Mouse (Mus musculus) stomach, embryonic 16.5 days (tissue): Measurements from ENCODE around the gene Hist2h4. TPM values are rescaled to one million over a fixed set of nuclear protein-coding genes. Genes with fewer than 3 reads are reported as not detected.

ENCODE experiments used
- ATAC-seq: fragments of 200-750 bp; cut with Nextera tagmentation; 2 replicates; pipeline ENCODE4 v1.8.0; 2017; ENCODE audit warnings: moderate number of reproducible peaks, moderate TSS enrichment; ENCODE audit not compliant: insufficient read depth, low FRiP score
- H3K27ac ChIP-seq: fragments of 300-500 bp; sonication (generic); 2 replicates; pipeline ENCODE4 v1.5.1; 2014; ENCODE audit warnings: low read length
- H3K27me3 ChIP-seq: fragments of 300-500 bp; sonication (generic); 2 replicates; pipeline ENCODE4 v1.6.1; 2014; ENCODE audit warnings: low read length, control low read depth, mixed read lengths; ENCODE audit not compliant: control insufficient read depth, insufficient read depth
- H3K36me3 ChIP-seq: fragments of 300-500 bp; sonication (generic); 2 replicates; pipeline ENCODE4 v1.6.1; 2014; ENCODE audit warnings: low read length; ENCODE audit not compliant: control insufficient read depth, insufficient read depth
- H3K4me1 ChIP-seq: fragments of 300-500 bp; sonication (generic); 2 replicates; pipeline ENCODE4 v1.6.1; 2014; ENCODE audit warnings: low read length, control low read depth, mixed read lengths; ENCODE audit not compliant: control insufficient read depth, insufficient read depth
- H3K4me2 ChIP-seq: fragments of 300-500 bp; sonication (generic); 2 replicates; pipeline ENCODE4 v1.6.1; 2014; ENCODE audit warnings: low read depth, low read length, mixed read lengths
- H3K4me3 ChIP-seq: fragments of 300-500 bp; sonication (generic); replicated peaks from 2 replicates; pipeline ENCODE4 v1.5.1; 2014; ENCODE audit warnings: mild to moderate bottlenecking, low read length
- H3K9ac ChIP-seq: fragments of 300-500 bp; sonication (generic); 2 replicates; pipeline ENCODE4 v1.6.1; 2014; ENCODE audit warnings: low read length
- H3K9me3 ChIP-seq: fragments of 300-500 bp; sonication (generic); replicated peaks from 2 replicates; pipeline ENCODE4 v1.6.1; 2016; ENCODE audit warnings: low read length, control low read depth; ENCODE audit not compliant: control insufficient read depth
- WGBS: fragments of 180-500 bp; shearing (Covaris S2); extraction: QIAGEN DNeasy Blood & Tissue Kit; methylation state at CpG from one replicate; pipeline ENCODE4 v1.1.7; 2014; 5-methylcytosine and 5-hydroxymethylcytosine counted together
- polyA plus RNA-seq: library from polyadenylated mRNA; unstranded; fragments of >200 nt; fragmentation: Nextera tagmentation; extraction: Ambion mirVana; gene quantifications from 2 replicates; pipeline ENCODE4 v1.2.1, GENCODE M21; 2015

The Hist2h4 gene
- polyA plus RNA-seq, 1 experiment from 2014 or later: 7.8 TPM

DNA sequence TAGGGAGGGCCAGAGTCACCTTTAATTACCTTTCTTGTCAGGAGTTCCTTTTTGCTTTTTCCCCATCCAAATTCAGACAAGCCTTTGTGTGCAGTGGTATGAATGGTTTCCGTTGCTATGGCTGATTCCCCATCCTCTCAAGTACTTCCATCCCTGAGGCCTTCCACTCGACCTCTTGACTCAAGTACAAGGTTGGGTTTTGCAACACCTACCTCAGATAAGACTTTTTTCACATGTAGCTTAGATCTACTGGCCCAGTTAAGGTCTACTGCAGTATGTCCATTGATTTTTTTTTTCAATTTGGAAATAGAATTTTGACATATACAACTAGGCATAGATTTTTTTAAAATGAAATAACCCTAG is 31.4 kb downstream of the Hist2h4 start:
- ATAC-seq: no peak
- no peak overlapping the region for H3K4me2 ChIP-seq
- 59% methylated on average over 2 of the region's 2 CpGs for WGBS
- no peaks in the 10 kb centered on the region for H3K9me3 ChIP-seq
- no peaks in the 10 kb centered on the region for H3K27me3 ChIP-seq
- no peak overlapping the region for H3K27ac ChIP-seq
- H3K9ac ChIP-seq: no peak overlapping the region
- H3K4me3 ChIP-seq: no peak overlapping the region
- H3K4me1 ChIP-seq: peaks cover under 1% of the 10 kb centered on the region
- H3K36me3 ChIP-seq: no peaks in the 10 kb centered on the region

DNA sequence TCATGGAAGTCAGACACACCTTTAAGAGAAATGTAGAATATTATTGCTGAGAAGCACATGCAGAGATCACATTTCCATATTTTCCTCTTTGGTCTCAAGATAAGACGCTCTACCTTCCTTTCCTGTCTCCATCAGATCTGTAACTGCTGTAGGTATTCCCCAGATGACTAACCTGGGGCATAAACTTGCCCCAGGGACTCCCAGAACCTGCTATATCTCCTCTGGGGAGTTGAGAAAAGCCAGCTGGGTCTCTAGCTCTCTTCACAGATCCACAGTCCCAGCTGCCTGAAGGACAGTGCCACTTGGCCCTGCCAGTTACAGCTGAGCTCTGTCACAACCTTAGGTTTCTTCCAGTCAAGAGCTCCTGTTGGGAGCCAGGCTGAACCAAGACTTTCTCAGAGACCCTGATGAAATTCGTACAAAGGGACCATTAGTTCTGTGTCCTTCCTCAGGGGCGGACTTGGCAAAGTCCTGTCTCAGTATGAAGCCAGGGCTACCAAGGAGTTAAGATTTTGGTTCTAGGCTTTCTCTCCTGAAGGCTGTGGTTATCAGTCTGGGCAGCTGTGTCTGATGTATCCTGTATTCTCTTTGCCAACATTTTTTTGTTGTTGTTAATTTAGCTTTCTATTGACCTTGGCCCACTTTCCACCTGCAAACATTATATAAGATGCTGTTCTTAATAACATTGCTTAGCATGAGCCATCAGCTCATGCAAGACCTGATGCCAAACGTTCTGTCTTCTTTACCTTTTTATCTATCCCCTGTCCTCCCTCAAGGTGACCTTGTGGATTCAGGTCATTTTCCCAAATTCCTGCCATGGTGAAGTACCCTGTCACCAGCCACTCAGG is 32.0 kb downstream of the Hist2h4 start:
- Histone ChIP-seq H3K4me2 (no peak overlapping the region), H3K4me1 (no peaks in the 10 kb centered on the region; the same call in 1 of the 2 replicates), H3K27ac (no peak overlapping the region), H3K36me3 (no peaks in the 10 kb centered on the region), H3K4me3 (no peak overlapping the region), H3K9me3 (no peaks in the 10 kb centered on the region), H3K9ac (no peak overlapping the region), H3K27me3 (no peaks in the 10 kb centered on the region)
- 70% methylated on average over 4 of the region's 4 CpGs for whole genome bisulfite sequencing
- ATAC-seq: no peak

DNA sequence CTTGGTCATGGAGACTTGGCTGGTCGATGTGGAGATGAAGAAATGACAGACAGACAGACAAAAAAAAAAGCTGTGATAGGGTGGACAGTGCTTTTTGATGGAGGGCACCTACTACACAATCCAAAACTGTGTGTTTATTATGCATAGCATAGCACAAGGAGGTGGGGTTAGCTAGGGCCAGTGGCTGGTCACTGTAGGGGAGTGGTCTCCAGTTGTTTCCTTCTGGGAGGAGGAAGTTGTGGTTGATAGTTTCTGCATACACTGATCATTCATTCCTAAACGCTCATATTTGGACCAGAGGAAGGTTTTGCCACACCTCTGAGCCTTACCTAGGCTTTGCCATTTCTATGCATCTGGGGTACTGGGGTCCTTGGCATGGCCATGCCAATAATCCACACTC is 32.7 kb downstream of the Hist2h4 start:
- Histone ChIP-seq H3K27me3 (no peaks in the 10 kb centered on the region), H3K4me3 (no peak overlapping the region), H3K4me1 (no peaks in the 10 kb centered on the region; the same call in 1 of the 2 replicates), H3K9ac (no peak overlapping the region), H3K36me3 (no peaks in the 10 kb centered on the region), H3K9me3 (no peaks in the 10 kb centered on the region), H3K4me2 (no peak overlapping the region), H3K27ac (no peak overlapping the region)
- ATAC-seq: no peak
- 73% methylated on average over 2 of the region's 2 CpGs for WGBS

DNA sequence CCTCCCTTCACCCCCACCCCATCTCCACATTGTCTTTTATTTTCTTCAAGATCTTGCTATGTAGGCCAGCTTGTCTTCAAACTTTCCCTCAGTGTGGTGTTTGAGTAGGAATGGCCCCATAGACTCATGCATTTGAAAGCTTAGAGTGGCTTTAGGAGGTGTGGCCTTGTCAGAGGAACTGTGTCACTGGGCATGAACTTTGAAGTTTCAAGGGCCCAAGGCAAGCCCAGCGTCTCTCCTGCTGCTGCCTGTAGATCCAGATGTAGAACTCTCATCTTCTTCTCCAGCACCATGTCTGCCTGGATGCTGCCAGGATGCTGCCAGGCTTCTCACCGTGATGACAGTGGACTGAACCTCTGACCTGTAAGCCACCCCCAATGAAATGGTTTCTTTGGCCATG is 34.3 kb downstream of the Hist2h4 start:
- WGBS: 77% methylated on average over 2 of the region's 2 CpGs
- no peak overlapping the region for H3K27ac ChIP-seq
- H3K4me1 ChIP-seq: no peaks in the 10 kb centered on the region; the same call in 1 of the 2 replicates
- H3K9me3 ChIP-seq: no peaks in the 10 kb centered on the region
- ATAC-seq: no peak
- H3K4me3 ChIP-seq: no peak overlapping the region
- no peaks in the 10 kb centered on the region for H3K27me3 ChIP-seq
- no peaks in the 10 kb centered on the region for H3K36me3 ChIP-seq
- no peak overlapping the region for H3K9ac ChIP-seq
- no peak overlapping the region for H3K4me2 ChIP-seq

GRCm38 (mm10) chr3:96226695-96227648 is 36.1 kb downstream of the Hist2h4 start:
- no peak; the same call in 1 of the 2 replicates for ATAC-seq
- no peaks in the 10 kb centered on the region for H3K9me3 ChIP-seq
- no peaks in the 10 kb centered on the region for H3K36me3 ChIP-seq
- H3K4me2 ChIP-seq: no peak overlapping the region
- peaks cover 14% of the 10 kb centered on the region for H3K4me1 ChIP-seq
- H3K27ac ChIP-seq: no peak overlapping the region
- no peak overlapping the region for H3K9ac ChIP-seq
- no peaks in the 10 kb centered on the region for H3K27me3 ChIP-seq
- 59% methylated on average over 8 of the region's 8 CpGs for WGBS
- H3K4me3 ChIP-seq: no peak overlapping the region

- 53% methylated on average over 2 of the region's 2 CpGs for WGBS
- no peaks in the 10 kb centered on the region for H3K36me3 ChIP-seq
- ATAC-seq: no peak
- no peak overlapping the region for H3K4me3 ChIP-seq
- H3K9me3 ChIP-seq: no peaks in the 10 kb centered on the region
- H3K27me3 ChIP-seq: no peaks in the 10 kb centered on the region
- no peak overlapping the region for H3K27ac ChIP-seq
- H3K9ac ChIP-seq: 0 out of 2 replicates have a peak overlapping the region, but pooled peaks have one; percentile 10
- H3K4me2 ChIP-seq: no peak overlapping the region
- H3K4me1 ChIP-seq: peaks cover 23% of the 10 kb centered on the region
These were observed 37.7 kb downstream of the Hist2h4 start for GRCm38 (mm10) chr3:96225421-96225820.

- no peaks in the 10 kb centered on the region for H3K36me3 ChIP-seq
- H3K9me3 ChIP-seq: no peaks in the 10 kb centered on the region
- 86% methylated on average over 4 of the region's 4 CpGs for WGBS
- no peaks in the 10 kb centered on the region for H3K27me3 ChIP-seq
- no peak overlapping the region for H3K9ac ChIP-seq
- no peak for ATAC-seq
- H3K4me2 ChIP-seq: peak overlapping the region; percentile 82
- H3K4me1 ChIP-seq: peaks cover 31% of the 10 kb centered on the region
- no peak overlapping the region for H3K27ac ChIP-seq
- H3K4me3 ChIP-seq: no peak overlapping the region
These were observed 40.3 kb downstream of the Hist2h4 start for GRCm38 (mm10) chr3:96222774-96223173.

- peak overlapping the region; percentile 98 for H3K27ac ChIP-seq
- no peaks in the 10 kb centered on the region for H3K36me3 ChIP-seq
- H3K27me3 ChIP-seq: no peaks in the 10 kb centered on the region
- H3K9me3 ChIP-seq: no peaks in the 10 kb centered on the region
- H3K9ac ChIP-seq: peak overlapping the region; percentile 76
- peaks cover 31% of the 10 kb centered on the region for H3K4me1 ChIP-seq
- H3K4me2 ChIP-seq: peak overlapping the region; percentile 82
- 18% methylated on average over 9 of the region's 9 CpGs for WGBS
- peak overlapping the region; percentile 50 for H3K4me3 ChIP-seq
- ATAC-seq: no peak
These were observed 41.5 kb downstream of the Hist2h4 start for GRCm38 (mm10) chr3:96221640-96222038.
